Mouse (Mus musculus): ENCODE data around the gene Mvb12b. TPM values are rescaled to one million over a fixed set of nuclear protein-coding genes. Genes with fewer than 3 reads are reported as not detected.
A peak's percentile ranks its signal among the peaks of the same experiment; 100 is the strongest.

The Mvb12b gene
- polyA plus RNA-seq, 1 experiment from 2014 or later = 36.6 TPM

- Histone ChIP-seq H3K36me3 (ENCODE audit: control insufficient read depth, insufficient read depth, low read length) (no peaks in the 10 kb centered on the region), H3K9ac (ENCODE audit: low read length) (no peak overlapping the region), H3K4me2 (no peak overlapping the region), H3K27me3 (ENCODE audit: control insufficient read depth, insufficient read depth, low read length) (no peaks in the 10 kb centered on the region), H3K4me1 (ENCODE audit: control insufficient read depth, insufficient read depth, low read length) (peaks cover 9% of the 10 kb centered on the region; the same call in 1 of the 2 replicates), H3K4me3 (ENCODE audit: low read depth, low read length) (no peak overlapping the region), H3K9me3 (ENCODE audit: control insufficient read depth, low read length) (no peaks in the 10 kb centered on the region), H3K27ac (ENCODE audit: low read depth, low read length) (no peak overlapping the region)
- ATAC-seq (ENCODE audit: low FRiP score) = no peak
- no peak for DNase-seq (ENCODE audit: low spot score, missing footprints)
- 54% methylated on average over 10 of the region's 10 CpGs for WGBS
Observed at GRCm38 (mm10) chr2:33759447-33759846, 128.3 kb downstream of the Mvb12b start.

GRCm38 (mm10) chr2:33755633-33756020 lies 132.1 kb downstream of the Mvb12b start:
- WGBS = 76% methylated on average over 6 of the region's 6 CpGs
- no peak for ATAC-seq (ENCODE audit: low FRiP score)
- Histone ChIP-seq H3K4me3 (ENCODE audit: low read depth, low read length) (no peak overlapping the region), H3K4me2 (no peak overlapping the region), H3K4me1 (ENCODE audit: control insufficient read depth, insufficient read depth, low read length) (peaks cover 30% of the 10 kb centered on the region), H3K36me3 (ENCODE audit: control insufficient read depth, insufficient read depth, low read length) (no peaks in the 10 kb centered on the region), H3K27ac (ENCODE audit: low read depth, low read length) (no peak overlapping the region), H3K27me3 (ENCODE audit: control insufficient read depth, insufficient read depth, low read length) (no peaks in the 10 kb centered on the region), H3K9ac (ENCODE audit: low read length) (no peak overlapping the region), H3K9me3 (ENCODE audit: control insufficient read depth, low read length) (no peaks in the 10 kb centered on the region)
- no peak for DNase-seq (ENCODE audit: low spot score, missing footprints)

GRCm38 (mm10) chr2:33754980-33755632 lies 132.6 kb downstream of the Mvb12b start:
- Histone ChIP-seq H3K9ac (ENCODE audit: low read length) (no peak overlapping the region), H3K27me3 (ENCODE audit: control insufficient read depth, insufficient read depth, low read length) (no peaks in the 10 kb centered on the region), H3K27ac (ENCODE audit: low read depth, low read length) (no peak overlapping the region), H3K9me3 (ENCODE audit: control insufficient read depth, low read length) (no peaks in the 10 kb centered on the region), H3K4me3 (ENCODE audit: low read depth, low read length) (no peak overlapping the region), H3K4me1 (ENCODE audit: control insufficient read depth, insufficient read depth, low read length) (peaks cover 30% of the 10 kb centered on the region), H3K4me2 (no peak overlapping the region), H3K36me3 (ENCODE audit: control insufficient read depth, insufficient read depth, low read length) (0 out of 2 replicates have a peak, but pooled peaks cover 2% of the 10 kb centered on the region)
- DNase-seq (ENCODE audit: low spot score, missing footprints) (no peak), ATAC-seq (ENCODE audit: low FRiP score) (no peak)
- 85% methylated on average over 7 of the region's 7 CpGs for WGBS

GRCm38 (mm10) chr2:33754317-33754633 lies 133.5 kb downstream of the Mvb12b start:
- 87% methylated on average over 3 of the region's 3 CpGs for WGBS
- Histone ChIP-seq H3K4me3 (ENCODE audit: low read depth, low read length) (no peak overlapping the region), H3K4me2 (no peak overlapping the region), H3K9me3 (ENCODE audit: control insufficient read depth, low read length) (no peaks in the 10 kb centered on the region), H3K27me3 (ENCODE audit: control insufficient read depth, insufficient read depth, low read length) (no peaks in the 10 kb centered on the region), H3K4me1 (ENCODE audit: control insufficient read depth, insufficient read depth, low read length) (peaks cover 26% of the 10 kb centered on the region), H3K27ac (ENCODE audit: low read depth, low read length) (peak overlapping the region; percentile 12; the same call in 1 of the 2 replicates), H3K36me3 (ENCODE audit: control insufficient read depth, insufficient read depth, low read length) (peaks cover 6% of the 10 kb centered on the region; the same call in 1 of the 2 replicates), H3K9ac (ENCODE audit: low read length) (no peak overlapping the region)
- ATAC-seq (ENCODE audit: low FRiP score) (peak; percentile 47; the same call in 1 of the 2 replicates), DNase-seq (ENCODE audit: low spot score, missing footprints) (no peak)

- peak; percentile 91 for DNase-seq (ENCODE audit: low spot score, missing footprints)
- H3K4me3 ChIP-seq (ENCODE audit: low read depth, low read length) = no peak overlapping the region
- no peak overlapping the region for H3K9ac ChIP-seq (ENCODE audit: low read length)
- WGBS = 24% methylated on average over 15 of the region's 15 CpGs
- no peaks in the 10 kb centered on the region for H3K9me3 ChIP-seq (ENCODE audit: control insufficient read depth, low read length)
- no peak overlapping the region; the same call in 1 of the 2 replicates for H3K4me2 ChIP-seq
- peak overlapping the region; percentile 56; the same call in 1 of the 2 replicates for H3K27ac ChIP-seq (ENCODE audit: low read depth, low read length)
- ATAC-seq (ENCODE audit: low FRiP score) = peak; percentile 70
- H3K4me1 ChIP-seq (ENCODE audit: control insufficient read depth, insufficient read depth, low read length) = peaks cover 24% of the 10 kb centered on the region
- H3K27me3 ChIP-seq (ENCODE audit: control insufficient read depth, insufficient read depth, low read length) = no peaks in the 10 kb centered on the region
- H3K36me3 ChIP-seq (ENCODE audit: control insufficient read depth, insufficient read depth, low read length) = peaks cover 6% of the 10 kb centered on the region; the same call in 1 of the 2 replicates
Observed at GRCm38 (mm10) chr2:33753630-33754316, 134.0 kb downstream of the Mvb12b start.

GRCm38 (mm10) chr2:33750611-33751010 lies 137.1 kb downstream of the Mvb12b start:
- DNase-seq (ENCODE audit: low spot score, missing footprints) (no peak), ATAC-seq (ENCODE audit: low FRiP score) (no peak)
- no peak overlapping the region for H3K27ac ChIP-seq (ENCODE audit: low read depth, low read length)
- no peaks in the 10 kb centered on the region for H3K9me3 ChIP-seq (ENCODE audit: control insufficient read depth, low read length)
- H3K36me3 ChIP-seq (ENCODE audit: control insufficient read depth, insufficient read depth, low read length) = peaks cover 6% of the 10 kb centered on the region; the same call in 1 of the 2 replicates
- peaks cover 24% of the 10 kb centered on the region for H3K4me1 ChIP-seq (ENCODE audit: control insufficient read depth, insufficient read depth, low read length)
- no peak overlapping the region for H3K4me3 ChIP-seq (ENCODE audit: low read depth, low read length)
- H3K9ac ChIP-seq (ENCODE audit: low read length) = no peak overlapping the region
- no peaks in the 10 kb centered on the region for H3K27me3 ChIP-seq (ENCODE audit: control insufficient read depth, insufficient read depth, low read length)
- H3K4me2 ChIP-seq = no peak overlapping the region
- WGBS = 93% methylated on average over 7 of the region's 7 CpGs

- DNase-seq (ENCODE audit: low spot score, missing footprints) = peak; percentile 99
- no peaks in the 10 kb centered on the region for H3K4me1 ChIP-seq (ENCODE audit: control insufficient read depth, insufficient read depth, low read length)
- no peak for ATAC-seq (ENCODE audit: low FRiP score)
- H3K9me3 ChIP-seq (ENCODE audit: control insufficient read depth, low read length) = no peaks in the 10 kb centered on the region
- H3K4me2 ChIP-seq = no peak overlapping the region
- H3K27ac ChIP-seq (ENCODE audit: low read depth, low read length) = no peak overlapping the region
- H3K4me3 ChIP-seq (ENCODE audit: low read depth, low read length) = no peak overlapping the region
- H3K36me3 ChIP-seq (ENCODE audit: control insufficient read depth, insufficient read depth, low read length) = peaks cover 6% of the 10 kb centered on the region; the same call in 1 of the 2 replicates
- 12% methylated on average over 5 of the region's 5 CpGs for WGBS
- H3K9ac ChIP-seq (ENCODE audit: low read length) = no peak overlapping the region
- no peaks in the 10 kb centered on the region for H3K27me3 ChIP-seq (ENCODE audit: control insufficient read depth, insufficient read depth, low read length)
Observed at GRCm38 (mm10) chr2:33746471-33746870, 141.3 kb downstream of the Mvb12b start.

- peaks cover 6% of the 10 kb centered on the region; the same call in 1 of the 2 replicates for H3K36me3 ChIP-seq (ENCODE audit: control insufficient read depth, insufficient read depth, low read length)
- DNase-seq (ENCODE audit: low spot score, missing footprints) (no peak), ATAC-seq (ENCODE audit: low FRiP score) (no peak)
- no peak overlapping the region for H3K9ac ChIP-seq (ENCODE audit: low read length)
- no peaks in the 10 kb centered on the region for H3K9me3 ChIP-seq (ENCODE audit: control insufficient read depth, low read length)
- no peak overlapping the region for H3K4me3 ChIP-seq (ENCODE audit: low read depth, low read length)
- no peak overlapping the region for H3K4me2 ChIP-seq
- no peak overlapping the region for H3K27ac ChIP-seq (ENCODE audit: low read depth, low read length)
- 91% methylated on average over 5 of the region's 5 CpGs for WGBS
- no peaks in the 10 kb centered on the region for H3K27me3 ChIP-seq (ENCODE audit: control insufficient read depth, insufficient read depth, low read length)
- no peaks in the 10 kb centered on the region for H3K4me1 ChIP-seq (ENCODE audit: control insufficient read depth, insufficient read depth, low read length)
Observed at GRCm38 (mm10) chr2:33745724-33746123, 142.0 kb downstream of the Mvb12b start.

- Histone ChIP-seq H3K27ac (ENCODE audit: low read depth, low read length) (no peak overlapping the region), H3K27me3 (ENCODE audit: control insufficient read depth, insufficient read depth, low read length) (no peaks in the 10 kb centered on the region), H3K36me3 (ENCODE audit: control insufficient read depth, insufficient read depth, low read length) (0 out of 2 replicates have a peak, but pooled peaks cover 2% of the 10 kb centered on the region), H3K4me1 (ENCODE audit: control insufficient read depth, insufficient read depth, low read length) (peaks cover 5% of the 10 kb centered on the region), H3K4me2 (no peak overlapping the region), H3K9ac (ENCODE audit: low read length) (no peak overlapping the region), H3K4me3 (ENCODE audit: low read depth, low read length) (no peak overlapping the region), H3K9me3 (ENCODE audit: control insufficient read depth, low read length) (no peaks in the 10 kb centered on the region)
- WGBS = 65% methylated on average over 3 of the region's 3 CpGs
- DNase-seq (ENCODE audit: low spot score, missing footprints) = no peak
- ATAC-seq (ENCODE audit: low FRiP score) = no peak
Observed at GRCm38 (mm10) chr2:33737128-33737527, 150.6 kb downstream of the Mvb12b start.
